Mouse (Mus musculus) cerebellum, adult (tissue): ENCODE results near the gene Eif4g3.

Experiments
- ATAC-seq: cut with Nextera tagmentation; 2 replicates; pipeline ENCODE4 v1.9.2; 2017; ENCODE audit warnings: mild to moderate bottlenecking, moderate library complexity, mixed read lengths; ENCODE audit not compliant: insufficient number of reproducible peaks, low FRiP score, low TSS enrichment

Eif4g3 gene

DNA sequence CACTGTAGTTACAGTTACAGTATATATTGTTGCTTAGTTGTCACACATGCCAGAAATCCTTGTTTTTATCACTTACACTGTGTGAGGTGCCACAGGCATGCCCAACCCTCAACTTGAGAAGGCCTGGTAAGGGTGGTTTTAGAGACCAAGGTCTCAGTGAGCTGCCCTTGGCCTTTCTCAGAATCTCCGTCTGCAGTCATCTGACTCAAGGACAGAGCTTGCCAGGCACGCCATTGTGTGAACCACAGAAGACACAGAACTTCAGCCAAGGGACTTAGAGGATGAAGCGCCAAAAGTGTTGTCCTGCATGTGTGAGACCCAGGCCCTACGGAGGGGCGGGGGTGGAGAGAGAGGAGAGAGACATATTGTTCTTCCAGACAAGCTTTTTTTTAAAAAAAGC, 217.3 kb downstream of the Eif4g3 start:
- no peak for ATAC-seq

DNA sequence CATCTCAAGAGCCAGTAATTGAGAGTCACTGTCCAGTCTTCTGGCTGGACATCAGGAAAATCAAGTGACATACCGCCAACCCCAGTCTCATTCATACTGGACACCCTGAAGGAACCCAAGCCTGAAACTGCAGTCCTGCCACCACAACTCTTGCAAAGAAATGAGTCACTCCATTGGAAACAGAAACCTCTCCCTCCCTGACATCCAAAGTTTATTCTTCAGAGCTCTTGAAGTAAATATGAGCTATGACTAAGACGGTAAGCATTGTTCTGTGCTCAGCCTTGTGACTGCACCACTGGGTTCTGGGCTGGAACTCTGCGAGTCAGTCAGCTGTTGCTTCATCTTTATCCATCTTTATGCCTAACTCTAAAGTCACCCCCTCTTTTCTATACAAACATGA, 221.0 kb downstream of the Eif4g3 start:
- no peak for ATAC-seq

DNA sequence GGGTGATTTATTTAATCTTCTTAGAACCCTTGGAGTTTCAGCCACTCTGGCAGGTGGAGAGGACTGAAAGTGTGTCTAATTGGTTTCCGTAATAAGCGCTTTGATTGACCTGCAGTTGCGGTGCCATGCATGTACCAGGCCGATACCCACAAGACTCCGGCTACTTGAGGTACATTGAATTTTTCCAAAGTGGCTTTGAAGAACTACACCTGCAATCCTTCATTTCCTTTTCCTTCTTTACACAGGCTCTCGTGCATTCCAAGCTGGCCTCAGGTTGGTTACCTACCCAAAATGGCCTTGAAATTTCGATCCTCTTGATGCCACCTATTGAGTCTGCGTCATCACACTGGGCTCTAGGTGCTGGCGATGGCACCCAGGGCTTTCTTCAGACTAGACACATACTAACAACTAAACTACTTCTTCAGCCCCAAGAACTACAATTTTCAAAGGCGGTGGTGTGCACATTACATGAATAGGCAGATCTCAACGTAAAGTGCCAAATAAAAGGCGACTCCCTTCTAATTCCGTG, 222.9 kb downstream of the Eif4g3 start:
- no peak for ATAC-seq

- peak; percentile 63 for ATAC-seq
Measured at GRCm38 (mm10) chr4:138216200-138216890, 223.5 kb downstream of the Eif4g3 start, which contains the start of gene Hp1bp3. Gene Hp1bp3 (plus strand): TSS chr4:138216296.

DNA sequence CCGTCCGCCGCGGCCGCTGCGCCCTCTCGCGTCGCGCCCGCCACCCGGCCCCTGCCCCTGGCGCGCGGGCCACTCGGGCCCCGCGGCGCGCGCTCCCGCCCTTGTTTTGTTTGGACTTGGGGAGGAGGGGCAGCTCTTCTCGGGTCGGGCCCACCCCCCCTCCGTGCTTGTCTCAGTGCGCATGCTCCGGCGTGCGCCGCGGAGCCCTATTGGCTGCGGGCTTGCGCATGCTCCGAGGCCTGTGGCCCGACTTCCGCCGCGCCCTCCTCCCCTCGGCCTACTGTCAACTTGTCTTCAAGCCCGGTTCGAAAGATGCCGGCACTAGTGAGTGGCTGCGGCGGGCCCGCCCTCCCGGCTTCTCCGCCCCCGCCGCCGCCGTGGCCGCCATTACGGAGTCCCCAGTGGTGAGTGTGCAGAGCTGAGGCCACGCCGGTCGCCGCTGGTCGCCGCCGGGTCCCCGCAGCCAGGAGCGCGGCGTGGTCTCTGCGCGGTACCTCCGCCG, 224.1 kb downstream of the Eif4g3 start:
- ATAC-seq: peak; percentile 89

- 0 out of 2 replicates have a peak, but pooled peaks have one; percentile 43 for ATAC-seq
Measured at GRCm38 (mm10) chr4:138217441-138217840, 224.6 kb downstream of the Eif4g3 start.

GRCm38 (mm10) chr4:138217951-138218685, 225.3 kb downstream of the Eif4g3 start:
- no peak for ATAC-seq

GRCm38 (mm10) chr4:138219331-138219730, 226.5 kb downstream of the Eif4g3 start:
- ATAC-seq: no peak

- no peak for ATAC-seq
Measured at GRCm38 (mm10) chr4:138220761-138221160, 227.9 kb downstream of the Eif4g3 start.

- ATAC-seq: no peak
Measured at GRCm38 (mm10) chr4:138221406-138221805, 228.6 kb downstream of the Eif4g3 start.

DNA sequence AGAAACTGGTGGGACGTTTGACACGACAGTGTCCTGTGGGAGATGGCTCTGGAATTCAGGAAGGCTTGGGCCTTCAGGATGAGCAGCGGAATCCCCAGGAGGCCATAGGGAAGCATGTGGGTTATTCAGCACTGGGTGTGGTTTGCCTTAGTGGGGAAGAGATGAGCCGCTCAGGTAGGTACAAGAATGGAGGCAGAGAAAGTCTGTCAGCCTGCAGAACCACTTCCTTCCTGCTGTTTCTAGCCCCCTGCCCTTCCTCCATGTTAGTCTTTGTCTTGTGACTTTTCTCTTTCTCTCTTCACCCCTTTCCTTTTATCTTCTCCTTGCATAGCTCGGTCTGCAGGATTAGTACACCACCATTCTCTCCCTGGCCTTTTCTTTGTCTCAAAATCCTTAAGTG, 229.6 kb downstream of the Eif4g3 start:
- no peak for ATAC-seq

- no peak for ATAC-seq
Measured at GRCm38 (mm10) chr4:138223623-138224022, 230.8 kb downstream of the Eif4g3 start.

DNA sequence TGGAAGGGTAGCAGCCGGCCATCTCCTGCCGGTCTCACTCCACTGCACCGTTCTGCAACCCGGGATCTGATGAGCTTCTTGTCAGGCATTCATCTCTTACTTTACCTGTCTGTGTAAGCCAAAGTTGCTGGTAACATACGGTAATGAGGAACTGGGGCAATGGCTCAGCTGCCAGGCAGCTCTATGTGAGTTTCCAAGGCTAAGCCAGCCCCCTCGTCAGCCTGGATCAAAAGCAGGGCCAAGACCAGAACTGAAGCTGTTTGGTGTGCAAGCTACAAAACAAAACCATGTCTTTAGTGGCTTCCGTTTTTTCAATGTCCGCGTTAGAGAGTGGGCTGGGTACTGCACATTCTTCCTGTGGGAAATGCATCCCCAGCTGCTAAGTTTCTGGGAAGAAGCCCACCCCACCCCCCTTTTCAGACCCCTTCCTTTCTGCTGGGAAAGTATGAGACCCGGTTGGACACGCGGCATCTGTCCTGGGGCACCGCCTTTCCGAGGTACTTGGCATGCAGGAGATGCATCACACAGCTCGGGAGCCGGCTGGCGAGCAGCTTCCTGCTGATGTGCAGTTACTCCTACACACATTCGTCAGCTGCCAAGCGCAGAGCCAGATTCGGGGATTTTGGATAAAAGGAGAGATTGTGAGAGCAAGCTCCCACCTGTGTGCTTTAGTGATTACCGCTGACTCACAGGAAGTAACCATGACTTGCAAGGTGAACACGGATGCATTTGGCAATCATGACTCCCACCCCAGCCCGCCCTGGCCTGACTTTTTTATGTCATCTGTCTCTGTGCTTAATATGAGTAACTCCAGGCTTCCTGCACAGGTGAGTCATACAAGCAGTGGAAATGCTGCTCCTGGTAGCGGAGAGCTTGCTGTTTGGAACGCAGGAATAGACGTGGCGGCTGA, 254.2 kb downstream of the Eif4g3 start:
- no peak for ATAC-seq

DNA sequence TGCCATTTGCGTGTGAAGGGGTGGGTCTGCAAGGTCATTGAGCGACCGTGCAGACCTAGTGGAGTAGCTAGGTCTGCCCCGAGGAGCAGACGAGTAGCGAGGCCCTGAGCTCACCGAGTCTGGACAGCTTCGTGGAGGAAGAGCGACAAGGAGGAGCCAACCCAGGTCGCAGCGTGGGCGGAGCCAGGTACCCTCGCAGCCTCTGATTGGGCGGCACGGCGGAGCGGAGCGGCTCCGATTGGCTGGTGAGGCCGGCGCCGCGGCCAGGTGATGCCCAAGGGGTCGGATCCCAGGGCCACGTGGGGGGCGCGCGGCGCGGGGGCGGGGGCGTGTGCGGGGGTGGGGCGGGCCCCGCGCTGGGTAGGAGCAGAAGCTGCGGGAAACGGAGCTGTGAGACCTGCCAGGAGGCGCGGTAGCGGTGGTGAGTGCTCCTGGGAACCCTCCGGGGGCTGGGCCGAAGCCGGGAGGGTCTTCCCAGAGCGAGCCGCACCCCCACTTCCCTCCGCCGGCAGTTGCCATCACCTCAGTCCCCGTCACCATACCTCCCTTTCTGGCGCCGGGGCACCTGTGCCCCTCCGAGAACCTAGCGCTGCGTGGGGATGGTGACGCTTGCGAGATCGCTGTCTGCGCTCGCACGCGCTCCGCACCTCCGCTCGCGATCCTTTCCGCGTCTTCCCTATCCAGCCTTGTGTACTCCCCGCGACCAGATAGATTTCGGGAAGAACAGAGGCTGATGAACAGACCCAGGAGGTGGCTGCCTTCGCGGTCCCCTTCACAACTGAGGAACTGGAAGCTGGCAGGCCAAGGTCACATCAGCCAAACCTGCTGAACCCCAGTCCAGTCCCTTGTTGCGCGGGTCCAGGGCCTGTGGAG, 257.5 kb downstream of the Eif4g3 start, which contains the start of the genes Sh2d5 and Kif17:
Sh2d5 (plus strand) TSS at position 316 of the 873 bp plus-strand sequence.
Kif17 (plus strand) TSS at position 348 of the 873 bp plus-strand sequence.
- ATAC-seq: peak; percentile 97

DNA sequence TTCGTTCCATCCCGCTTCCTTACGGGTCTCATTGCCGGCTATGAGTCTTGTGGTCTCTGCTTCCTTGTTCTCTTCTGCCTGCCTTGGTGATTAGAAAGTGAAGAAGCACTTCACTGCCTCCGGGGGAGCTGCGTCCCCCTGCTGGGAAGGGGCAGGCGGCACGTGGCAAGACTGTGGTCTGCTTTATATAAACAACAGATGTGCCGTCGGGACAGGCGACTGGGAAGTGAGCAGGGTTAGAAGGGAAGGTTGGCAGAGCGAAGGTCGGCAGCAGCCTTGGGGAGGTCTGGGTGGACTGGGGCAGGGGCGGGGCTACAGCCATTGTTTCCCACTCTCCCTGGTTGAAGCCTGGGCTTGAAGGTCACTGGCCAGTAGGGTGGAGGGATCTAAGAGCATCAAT, 259.0 kb downstream of the Eif4g3 start:
- no peak for ATAC-seq

DNA sequence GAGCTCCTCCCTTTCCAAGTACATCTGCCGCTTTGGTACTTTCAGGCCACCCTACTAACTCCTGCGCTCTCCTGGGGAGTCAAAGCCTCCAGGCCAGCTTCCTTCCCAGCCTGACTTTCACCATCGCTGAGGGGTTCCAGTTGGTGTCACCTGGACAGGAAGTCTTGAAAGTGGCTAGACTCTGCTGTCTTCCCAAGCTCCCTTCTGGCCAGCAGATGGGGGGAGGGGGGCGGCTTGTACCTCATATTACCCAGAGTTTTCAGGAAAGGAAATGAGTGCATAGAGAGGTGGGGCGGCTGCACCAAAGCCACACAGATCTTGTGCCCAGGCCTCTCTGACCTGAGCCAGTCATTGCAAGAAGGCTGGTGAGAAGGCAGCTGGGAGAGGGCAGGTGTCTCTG, 259.4 kb downstream of the Eif4g3 start:
- ATAC-seq: no peak

- no peak for ATAC-seq
Measured at GRCm38 (mm10) chr4:138257116-138257687, 264.4 kb downstream of the Eif4g3 start.
